Mouse (Mus musculus) CH12.LX (cell line): ENCODE results near the gene Ndufa8.

Experiments
- CHD2 ChIP-seq: IDR thresholded peaks from 2 replicates; pipeline ENCODE4 v1.6.1; 2011; ENCODE audit warnings: low read length, improper control_type of control experiment
- CTCF ChIP-seq, 2 experiments: IDR thresholded peaks in 1 of 2; conservative IDR thresholded peaks in 1 of 2; 2 replicates each; pipeline ENCODE4 v1.5.1; 2011 to 2012; ENCODE audit warnings: low read depth in 2 of 2, low read length in 2 of 2, improper control_type of control experiment in 1 of 2, inconsistent platforms in 1 of 2, mild to moderate bottlenecking in 1 of 2, moderate library complexity in 1 of 2
- ELF1 ChIP-seq: IDR thresholded peaks from 2 replicates; pipeline ENCODE4 v1.6.1; 2014; ENCODE audit warnings: low read depth, mild to moderate bottlenecking, inconsistent platforms, low read length, improper control_type of control experiment
- POLR2A ChIP-seq: IDR thresholded peaks from 2 replicates; pipeline ENCODE4 v1.6.1; 2011; ENCODE audit warnings: low read depth, mild to moderate bottlenecking, improper control_type of control experiment, low read length
- TCF12 ChIP-seq: IDR thresholded peaks from 2 replicates; pipeline ENCODE4 v1.6.1; 2014; ENCODE audit warnings: low read depth, mild to moderate bottlenecking, inconsistent platforms, low read length, improper control_type of control experiment
- USF1 ChIP-seq: IDR thresholded peaks from 2 replicates; pipeline ENCODE4 v1.6.1; 2014; ENCODE audit warnings: low read depth, mild to moderate bottlenecking, inconsistent platforms, low read length, improper control_type of control experiment
- ZNF384 ChIP-seq: IDR thresholded peaks from 2 replicates; pipeline ENCODE4 v1.6.1; 2012; ENCODE audit warnings: low read depth, low read length, improper control_type of control experiment, inconsistent platforms

- TF ChIP-seq CHD2 (no peak), ZNF384 (no peak), TCF12 (no peak), CTCF (conservative IDR thresholded peaks at IDR 0.05 in 1 of 2, IDR thresholded peaks at IDR 0.05 in 1 of 2; ENCODE audit: low read depth in 2 of 2, low read length in 2 of 2) (no peak), ELF1 (no peak), USF1 (no peak), POLR2A (no peak)
These were observed 44.8 kb upstream of the Ndufa8 start for GRCm38 (mm10) chr2:36093914-36094475.
